Mouse (Mus musculus): ENCODE results near the gene Map3k20. TPM values are rescaled to one million over a fixed set of nuclear protein-coding genes. Genes with fewer than 3 reads are reported as not detected.

Gene Map3k20
- total and polyA plus RNA-seq, 2 experiments from 2014 or later, result 3.4 to 8.5 TPM

DNA sequence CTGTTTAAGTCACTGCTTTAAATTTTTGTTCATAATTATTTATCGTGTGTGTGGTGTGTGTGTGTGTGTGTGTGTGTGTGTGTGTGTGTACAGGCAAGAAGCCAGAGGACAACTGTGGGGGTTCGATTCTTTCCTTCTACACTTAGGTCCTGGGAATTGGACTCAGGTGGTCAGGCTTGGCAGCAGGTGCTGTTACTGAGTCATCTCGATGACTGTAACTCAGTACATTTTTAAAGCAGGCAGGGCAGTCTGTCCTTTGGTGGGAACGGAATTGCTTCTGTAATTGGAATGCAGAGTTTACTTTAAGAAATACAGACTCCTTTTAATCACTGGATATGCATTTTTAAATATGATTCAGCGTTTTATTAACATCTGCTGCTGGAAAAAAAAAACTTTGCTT, 22.9 kb downstream of the Map3k20 start:
- Histone ChIP-seq H3K4me2 (ENCODE audit: low read depth, low read length, poor library complexity, severe bottlenecking) (no peak overlapping the region), H3K4me3 (ENCODE audit: low read depth, low read length) (no peak overlapping the region), H3K4me1 (ENCODE audit: insufficient read depth, low read length) (no peaks in the 10 kb centered on the region), H3K27ac (ENCODE audit: low read depth, low read length) (no peak overlapping the region), H3K9me3 (ENCODE audit: low read length) (no peaks in the 10 kb centered on the region), H3K27me3 (ENCODE audit: insufficient read depth, low read length) (no peaks in the 10 kb centered on the region), H3K36me3 (ENCODE audit: insufficient read depth, low read length) (no peaks in the 10 kb centered on the region), H3K9ac (replicated peaks; ENCODE audit: low read length, poor library complexity, severe bottlenecking) (no peak overlapping the region)
- DNase-seq (ENCODE audit: low spot score) (no peak), ATAC-seq (ENCODE audit: low FRiP score) (no peak)
- 91% methylated on average over 5 of the region's 5 CpGs for WGBS
- TF ChIP-seq CTCF (IDR thresholded peaks at IDR 0.05), result no peak

DNA sequence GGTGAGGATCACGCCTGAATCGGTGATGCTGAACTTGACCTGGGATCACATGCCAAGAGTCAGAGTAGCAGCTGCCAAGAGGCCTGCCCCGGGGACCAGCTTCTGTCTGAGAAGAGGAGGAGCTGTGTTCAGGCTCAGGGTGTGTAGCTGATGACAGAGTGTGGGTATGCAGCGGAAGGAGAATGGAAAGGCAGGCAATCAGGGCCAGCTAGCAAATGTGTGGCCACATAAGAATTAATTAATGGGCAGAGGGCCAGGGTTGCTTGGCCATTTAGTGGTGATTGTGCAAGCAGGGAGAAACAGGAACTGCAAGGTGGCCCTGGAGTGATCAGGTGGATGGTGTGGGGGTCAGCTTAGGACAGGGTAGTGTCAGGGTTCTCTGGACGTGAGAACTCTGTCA, 23.5 kb downstream of the Map3k20 start:
- no peaks in the 10 kb centered on the region for H3K4me1 ChIP-seq (ENCODE audit: insufficient read depth, low read length)
- no peak overlapping the region for H3K4me2 ChIP-seq (ENCODE audit: low read depth, low read length, poor library complexity, severe bottlenecking)
- 80% methylated on average over 5 of the region's 5 CpGs for WGBS
- ATAC-seq (ENCODE audit: low FRiP score) (no peak), DNase-seq (ENCODE audit: low spot score) (no peak)
- no peak for TF ChIP-seq CTCF (IDR thresholded peaks at IDR 0.05)
- H3K36me3 ChIP-seq (ENCODE audit: insufficient read depth, low read length), result no peaks in the 10 kb centered on the region
- no peak overlapping the region for H3K9ac ChIP-seq (replicated peaks; ENCODE audit: low read length, poor library complexity, severe bottlenecking)
- H3K4me3 ChIP-seq (ENCODE audit: low read depth, low read length), result no peak overlapping the region
- no peak overlapping the region for H3K27ac ChIP-seq (ENCODE audit: low read depth, low read length)
- H3K9me3 ChIP-seq (ENCODE audit: low read length), result no peaks in the 10 kb centered on the region
- H3K27me3 ChIP-seq (ENCODE audit: insufficient read depth, low read length), result no peaks in the 10 kb centered on the region

GRCm38 (mm10) chr2:72311486-72311885, 26.0 kb downstream of the Map3k20 start:
- DNase-seq (ENCODE audit: low spot score) (no peak), ATAC-seq (ENCODE audit: low FRiP score) (no peak)
- no peak for TF ChIP-seq CTCF (IDR thresholded peaks at IDR 0.05)
- no peak overlapping the region for H3K27ac ChIP-seq (ENCODE audit: low read depth, low read length)
- no peaks in the 10 kb centered on the region for H3K9me3 ChIP-seq (ENCODE audit: low read length)
- no peaks in the 10 kb centered on the region for H3K36me3 ChIP-seq (ENCODE audit: insufficient read depth, low read length)
- no peak overlapping the region for H3K9ac ChIP-seq (replicated peaks; ENCODE audit: low read length, poor library complexity, severe bottlenecking)
- WGBS, result 74% methylated on average over 8 of the region's 8 CpGs
- H3K4me2 ChIP-seq (ENCODE audit: low read depth, low read length, poor library complexity, severe bottlenecking), result no peak overlapping the region
- no peak overlapping the region for H3K4me3 ChIP-seq (ENCODE audit: low read depth, low read length)
- H3K27me3 ChIP-seq (ENCODE audit: insufficient read depth, low read length), result no peaks in the 10 kb centered on the region
- no peaks in the 10 kb centered on the region for H3K4me1 ChIP-seq (ENCODE audit: insufficient read depth, low read length)

GRCm38 (mm10) chr2:72313312-72313711, 27.9 kb downstream of the Map3k20 start:
- DNase-seq (ENCODE audit: low spot score) (no peak), ATAC-seq (ENCODE audit: low FRiP score) (no peak)
- H3K9ac ChIP-seq (replicated peaks; ENCODE audit: low read length, poor library complexity, severe bottlenecking), result no peak overlapping the region
- no peak for TF ChIP-seq CTCF (IDR thresholded peaks at IDR 0.05)
- H3K4me1 ChIP-seq (ENCODE audit: insufficient read depth, low read length), result no peaks in the 10 kb centered on the region
- H3K36me3 ChIP-seq (ENCODE audit: insufficient read depth, low read length), result no peaks in the 10 kb centered on the region
- no peak overlapping the region for H3K4me3 ChIP-seq (ENCODE audit: low read depth, low read length)
- no peak overlapping the region for H3K27ac ChIP-seq (ENCODE audit: low read depth, low read length)
- no peak overlapping the region for H3K4me2 ChIP-seq (ENCODE audit: low read depth, low read length, poor library complexity, severe bottlenecking)
- no peaks in the 10 kb centered on the region for H3K9me3 ChIP-seq (ENCODE audit: low read length)
- no peaks in the 10 kb centered on the region for H3K27me3 ChIP-seq (ENCODE audit: insufficient read depth, low read length)
- 75% methylated on average over 11 of the region's 11 CpGs for WGBS

- DNase-seq (ENCODE audit: low spot score) (no peak), ATAC-seq (ENCODE audit: low FRiP score) (no peak)
- Histone ChIP-seq H3K9ac (replicated peaks; ENCODE audit: low read length, poor library complexity, severe bottlenecking) (no peak overlapping the region), H3K4me3 (ENCODE audit: low read depth, low read length) (no peak overlapping the region), H3K27ac (ENCODE audit: low read depth, low read length) (no peak overlapping the region), H3K36me3 (ENCODE audit: insufficient read depth, low read length) (no peaks in the 10 kb centered on the region), H3K9me3 (ENCODE audit: low read length) (no peaks in the 10 kb centered on the region), H3K4me2 (ENCODE audit: low read depth, low read length, poor library complexity, severe bottlenecking) (no peak overlapping the region), H3K4me1 (ENCODE audit: insufficient read depth, low read length) (no peaks in the 10 kb centered on the region; the same call in 1 of the 2 replicates), H3K27me3 (ENCODE audit: insufficient read depth, low read length) (no peaks in the 10 kb centered on the region)
- TF ChIP-seq CTCF (IDR thresholded peaks at IDR 0.05), result no peak
- WGBS, result 72% methylated on average over 4 of the region's 4 CpGs
These were observed 33.0 kb downstream of the Map3k20 start for GRCm38 (mm10) chr2:72318421-72318820.

DNA sequence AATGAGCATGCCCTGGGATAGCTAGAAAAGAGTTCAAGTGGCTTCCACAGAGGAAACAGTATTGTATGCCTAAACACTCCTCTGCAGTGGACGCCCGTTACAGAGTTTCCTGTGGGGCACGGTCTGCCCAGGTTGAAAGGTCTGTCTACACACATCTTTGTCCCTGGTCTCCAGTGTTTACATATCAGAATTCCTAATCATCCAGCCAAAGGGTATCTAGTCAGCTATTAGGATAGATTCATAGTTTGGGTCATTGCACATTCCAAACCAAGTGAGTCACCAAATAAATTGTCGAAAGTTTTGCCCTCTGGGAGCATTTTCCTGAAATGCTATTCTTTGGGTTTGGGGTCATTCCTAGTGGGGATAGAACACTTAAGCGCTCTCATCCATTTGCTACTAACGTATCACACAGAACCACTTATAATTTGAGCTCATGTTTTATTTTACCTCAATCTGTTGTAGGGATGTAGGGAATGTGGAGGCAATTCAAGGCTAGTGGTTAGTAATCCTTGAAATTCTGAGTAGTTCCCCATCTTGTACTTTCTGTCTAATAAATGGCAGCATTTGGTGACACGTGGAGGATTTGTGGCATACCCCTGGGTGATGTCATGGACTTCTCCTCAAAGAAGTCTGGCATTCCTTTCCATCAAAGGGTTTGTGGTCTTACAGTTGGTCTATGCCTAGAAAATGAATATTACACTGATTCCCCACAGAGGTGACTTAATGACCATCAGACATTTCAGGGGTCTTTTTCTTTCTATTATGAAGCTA, 33.8 kb downstream of the Map3k20 start:
- Histone ChIP-seq H3K9ac (replicated peaks; ENCODE audit: low read length, poor library complexity, severe bottlenecking) (no peak overlapping the region), H3K4me2 (ENCODE audit: low read depth, low read length, poor library complexity, severe bottlenecking) (no peak overlapping the region), H3K4me1 (ENCODE audit: insufficient read depth, low read length) (no peaks in the 10 kb centered on the region; the same call in 1 of the 2 replicates), H3K36me3 (ENCODE audit: insufficient read depth, low read length) (no peaks in the 10 kb centered on the region), H3K27ac (ENCODE audit: low read depth, low read length) (no peak overlapping the region), H3K4me3 (ENCODE audit: low read depth, low read length) (no peak overlapping the region), H3K27me3 (ENCODE audit: insufficient read depth, low read length) (no peaks in the 10 kb centered on the region), H3K9me3 (ENCODE audit: low read length) (no peaks in the 10 kb centered on the region)
- no peak for ATAC-seq (ENCODE audit: low FRiP score)
- no peak for DNase-seq (ENCODE audit: low spot score)
- 90% methylated on average over 7 of the region's 7 CpGs for WGBS
- TF ChIP-seq CTCF (IDR thresholded peaks at IDR 0.05), result no peak
